11 mouse cellular contexts compared by ENCODE assay signal in genomic region chr1:21080362-21080761, GRCm38 (mm10). TPM values are rescaled to one million over a fixed set of nuclear protein-coding genes. Genes with fewer than 3 reads are reported as not detected.
DNase-seq lines count a peak whose midpoint lies in the region; ATAC-seq and TF ChIP-seq lines count a peak whose summit lies in the region.
"Had no signal": no experiment of that assay in that cellular context is flagged by ENCODE, and none has a peak within 500 bp of the region (broad histone marks: within the 10 kb centered on the region; RNA-seq: fewer than 3 reads in every experiment).

No protein-coding gene starts in this region.

- 60% methylated on average over 12 of the region's 12 CpGs for WGBS in liver, adult 2 months
- WGBS in liver, embryonic 11.5 days: 88% methylated on average over 12 of the region's 12 CpGs

- peak; percentile 39; the same call in 1 of the 2 replicates for TF ChIP-seq CTCF in liver, adult 2 months (IDR thresholded peaks at IDR 0.05; ENCODE audit: low read depth, low read length)
- TF ChIP-seq CTCF in MEL (IDR thresholded peaks at IDR 0.05 in 2 of 3, conservative IDR thresholded peaks at IDR 0.05 in 1 of 3; ENCODE audit: control insufficient read depth in 1 of 3, insufficient read depth in 1 of 3, low read depth in 2 of 3, low read length in 3 of 3, poor library complexity in 1 of 3, severe bottlenecking in 1 of 3): peak in 1 of 3 experiments; percentile 14; a peak in 1 of 6 replicates

- no peak overlapping the region for H3K9ac ChIP-seq in liver, adult 2 months (ENCODE audit: low read depth, low read length)
- H3K9ac ChIP-seq in liver, embryonic 11.5 days (ENCODE audit: low read depth, low read length): no peak overlapping the region
- H3K9ac ChIP-seq in MEL (ENCODE audit: control insufficient read depth, low read depth, low read length, poor library complexity, severe bottlenecking): no peak overlapping the region

- no peak for ATAC-seq in liver, embryonic 11.5 days (replicated peaks; ENCODE audit: low FRiP score)

- no peak for TF ChIP-seq POLR2A in liver, adult 2 months (IDR thresholded peaks at IDR 0.05; ENCODE audit: extremely low read depth, insufficient read depth, low read length)
- no peak for TF ChIP-seq POLR2A in MEL (IDR thresholded peaks at IDR 0.05; ENCODE audit: control insufficient read depth in 1 of 2, insufficient read depth in 1 of 2, low read depth in 1 of 2, low read length in 2 of 2, poor library complexity in 1 of 2)

- H3K79me2 ChIP-seq in liver, adult 2 months (ENCODE audit: control insufficient read depth, insufficient read depth, low read length): peaks cover 14% of the 10 kb centered on the region; the same call in 1 of the 2 replicates
- peaks cover 3% of the 10 kb centered on the region; the same call in 1 of the 2 replicates for H3K79me2 ChIP-seq in MEL (ENCODE audit: control insufficient read depth, insufficient read depth, low read length, poor library complexity)

- H3K36me3 ChIP-seq in liver, adult 2 months (ENCODE audit: control insufficient read depth, insufficient read depth, low read length): no peaks in the 10 kb centered on the region
- H3K36me3 ChIP-seq in liver, embryonic 11.5 days (ENCODE audit: control insufficient read depth, insufficient read depth, low read length): no peaks in the 10 kb centered on the region
- H3K36me3 ChIP-seq in MEL (ENCODE audit: control insufficient read depth in 1 of 2, insufficient read depth in 2 of 2, low read length in 2 of 2): no peaks in the 10 kb centered on the region
- H3K36me3 ChIP-seq: limb, embryonic 15.5 days; midbrain, embryonic 15.5 days had no signal

- H3K9me3 ChIP-seq in liver, embryonic 11.5 days (ENCODE audit: control insufficient read depth, low read length): no peaks in the 10 kb centered on the region
- no peaks in the 10 kb centered on the region for H3K9me3 ChIP-seq in MEL (replicated peaks; ENCODE audit: insufficient read depth, low read length)
- H3K9me3 ChIP-seq: limb, embryonic 15.5 days; midbrain, embryonic 15.5 days had no signal

- peak; percentile 9 for DNase-seq in cerebellum, adult 8-10 months
- no peak for DNase-seq in cerebellum, postnatal 4 days (ENCODE audit: low spot score in 2 of 2)
- DNase-seq in liver, adult 2 months (ENCODE audit: extremely low read depth, low read depth, low spot score): peak; percentile 94
- no peak for DNase-seq in liver, embryonic 11.5 days (ENCODE audit: low spot score)
- peak; percentile 43 for DNase-seq in MEL (ENCODE audit: low read depth, low spot score)
- peak; percentile 24 for DNase-seq in induced T-regulatory cell, adult 2 months (ENCODE audit: low read depth)
- no peak for DNase-seq in ovary, adult 18-20 months (ENCODE audit: low spot score)
- no peak for DNase-seq in urinary bladder, adult 18-20 months (ENCODE audit: low spot score in 2 of 2)
- DNase-seq: adrenal gland, postnatal 36 days had no signal

- no peak overlapping the region for H3K4me2 ChIP-seq in liver, embryonic 11.5 days

- no peak overlapping the region for H3K4me3 ChIP-seq in liver, adult 2 months (ENCODE audit: insufficient read depth, low read depth, low read length)
- H3K4me3 ChIP-seq in liver, embryonic 11.5 days (ENCODE audit: low read depth, low read length): no peak overlapping the region
- no peak overlapping the region for H3K4me3 ChIP-seq in MEL (ENCODE audit: control insufficient read depth in 1 of 2, insufficient read depth in 1 of 2, low read depth in 2 of 2, low read length in 2 of 2)

- no peak for TF ChIP-seq EP300 in MEL (IDR thresholded peaks at IDR 0.05; ENCODE audit: low read depth in 1 of 2, low read length in 2 of 2)

- H3K27me3 ChIP-seq in liver, adult 2 months (ENCODE audit: control insufficient read depth, insufficient read depth, low read length): no peaks in the 10 kb centered on the region
- H3K27me3 ChIP-seq in liver, embryonic 11.5 days (replicated peaks; ENCODE audit: control insufficient read depth, insufficient read depth, low read length): no peaks in the 10 kb centered on the region
- H3K27me3 ChIP-seq in MEL (ENCODE audit: control insufficient read depth in 1 of 2, insufficient read depth in 2 of 2, low read length in 2 of 2): 0 out of 4 replicates have a peak, but pooled peaks cover 0 to 1% of the 10 kb centered on the region in 2 experiments
- H3K27me3 ChIP-seq: limb, embryonic 15.5 days; midbrain, embryonic 15.5 days had no signal

- TF ChIP-seq RAD21 in MEL (IDR thresholded peaks at IDR 0.05; ENCODE audit: low read depth, low read length): no peak

- peaks cover 12% of the 10 kb centered on the region for H3K4me1 ChIP-seq in liver, adult 2 months (ENCODE audit: control insufficient read depth, insufficient read depth, low read length)
- H3K4me1 ChIP-seq in liver, embryonic 11.5 days (replicated peaks; ENCODE audit: control insufficient read depth, insufficient read depth, low read length): peaks cover 4% of the 10 kb centered on the region
- peaks cover 0 to 7% of the 10 kb centered on the region in 2 experiments; a peak in 2 of 4 replicates for H3K4me1 ChIP-seq in MEL (ENCODE audit: control insufficient read depth in 1 of 2, insufficient read depth in 2 of 2, low read length in 2 of 2)

- 0 out of 2 replicates have a peak overlapping the region, but pooled peaks have one; percentile 28 for H3K27ac ChIP-seq in liver, adult 2 months (replicated peaks; ENCODE audit: insufficient read depth, low read depth, low read length)
- no peak overlapping the region for H3K27ac ChIP-seq in liver, embryonic 11.5 days (ENCODE audit: low read depth, low read length)
- no peak overlapping the region for H3K27ac ChIP-seq in MEL (ENCODE audit: control insufficient read depth, low read depth, low read length)

TF ChIP-seq in MEL, 35 proteins besides CTCF, POLR2A, EP300 and RAD21:
- TF ChIP-seq MAZ (IDR thresholded peaks at IDR 0.05; ENCODE audit: low read depth, low read length) (no peak), ETS1 (IDR thresholded peaks at IDR 0.05; ENCODE audit: low read depth, low read length) (no peak), MEF2A (IDR thresholded peaks at IDR 0.05; ENCODE audit: extremely low read depth, insufficient replicate concordance, low read depth, low read length, poor library complexity, severe bottlenecking) (no peak), CHD1 (IDR thresholded peaks at IDR 0.05; ENCODE audit: low read depth, low read length) (no peak), USF2 (IDR thresholded peaks at IDR 0.05; ENCODE audit: borderline replicate concordance in 1 of 2, insufficient read depth in 1 of 2, low read depth in 1 of 2, low read length in 2 of 2) (no peak), ZC3H11A (IDR thresholded peaks at IDR 0.05; ENCODE audit: low read depth, low read length) (no peak), MYC (IDR thresholded peaks at IDR 0.05; ENCODE audit: low read depth, low read length) (no peak), MXI1 (IDR thresholded peaks at IDR 0.05; ENCODE audit: low read depth, low read length) (no peak), ELF1 (IDR thresholded peaks at IDR 0.05; ENCODE audit: low read depth, low read length) (no peak), SMC3 (IDR thresholded peaks at IDR 0.05; ENCODE audit: low read depth, low read length) (no peak), GABPA (IDR thresholded peaks at IDR 0.05; ENCODE audit: low read depth, low read length) (no peak), RCOR1 (IDR thresholded peaks at IDR 0.05; ENCODE audit: low read depth, low read length) (no peak), ZMIZ1 (IDR thresholded peaks at IDR 0.05; ENCODE audit: low read depth, low read length) (no peak), GATA1 (IDR thresholded peaks at IDR 0.05; ENCODE audit: low read depth, low read length) (no peak), E2F4 (IDR thresholded peaks at IDR 0.05; ENCODE audit: borderline replicate concordance, low read depth, low read length) (no peak), TCF12 (IDR thresholded peaks at IDR 0.05; ENCODE audit: low read depth, low read length) (no peak), NELFE (IDR thresholded peaks at IDR 0.05; ENCODE audit: low read depth, low read length) (no peak)
TF ChIP-seq in MEL: peak in this region for 0.

RNA-seq across cellular contexts. Expression of gene Tram2, which starts 1.3 kb away (rescaled TPM):
- total RNA-seq in liver, adult 2 months (2014; rRNA removed): 2.5 and 2.8 TPM in 2 replicates
- polyA plus RNA-seq in liver, adult 2 months (2012; rRNA removed): 4.1 and 4.3 TPM in 2 replicates
- polyA plus RNA-seq in liver, embryonic 11.5 days (2014; fragmentation: Nextera tagmentation; extraction: Ambion mirVana): 3.9 and 4.0 TPM in 2 replicates
- 0.54 and 0.95 TPM in 2 replicates for total RNA-seq in MEL (2012; rRNA removed)
- polyA plus RNA-seq in MEL (2012; ENCODE audit: insufficient read depth in 1 of 2, insufficient read length in 2 of 2, low read depth in 1 of 2, low replicate concordance in 2 of 2, missing spikeins in 1 of 2): 1 to 10 TPM in 1 of 2 experiments, not detected in 1; 2.9 TPM

Comparison
In these comparisons a context has a peak if more than half of its experiments do, and no peak if none do; other contexts are left out.
1. DNase-seq: peak in cerebellum, adult 8-10 months (single experiment), liver, adult 2 months (single experiment), MEL (single experiment) and induced T-regulatory cell, adult 2 months (single experiment); none in cerebellum, postnatal 4 days (0 of 2), liver, embryonic 11.5 days (single experiment), ovary, adult 18-20 months (single experiment) and urinary bladder, adult 18-20 months (0 of 2).